Mouse (Mus musculus) heart, postnatal 36 days (tissue): Measurements from ENCODE around the gene Fryl. TPM values are rescaled to one million over a fixed set of nuclear protein-coding genes. Genes with fewer than 3 reads are reported as not detected.

Source experiments
- DNase-seq, 2 experiments: peaks; one replicate each; pipeline ENCODE4 v3.0.0; 2021 to 2022
- intact Hi-C: fragments of 180-260 bp; cut with DNase I; formaldehyde crosslinking; loops from one replicate; pipeline ENCODE4 v1.15.1; 2025
- total RNA-seq, 2 experiments: library from RNA; stranded (reverse); gene quantifications; 2 replicates each; pipeline ENCODE4 v1.2.3; 2021

Fryl gene
- total RNA-seq, 2 experiments from 2014 or later = 37.6 to 45.2 TPM

DNA sequence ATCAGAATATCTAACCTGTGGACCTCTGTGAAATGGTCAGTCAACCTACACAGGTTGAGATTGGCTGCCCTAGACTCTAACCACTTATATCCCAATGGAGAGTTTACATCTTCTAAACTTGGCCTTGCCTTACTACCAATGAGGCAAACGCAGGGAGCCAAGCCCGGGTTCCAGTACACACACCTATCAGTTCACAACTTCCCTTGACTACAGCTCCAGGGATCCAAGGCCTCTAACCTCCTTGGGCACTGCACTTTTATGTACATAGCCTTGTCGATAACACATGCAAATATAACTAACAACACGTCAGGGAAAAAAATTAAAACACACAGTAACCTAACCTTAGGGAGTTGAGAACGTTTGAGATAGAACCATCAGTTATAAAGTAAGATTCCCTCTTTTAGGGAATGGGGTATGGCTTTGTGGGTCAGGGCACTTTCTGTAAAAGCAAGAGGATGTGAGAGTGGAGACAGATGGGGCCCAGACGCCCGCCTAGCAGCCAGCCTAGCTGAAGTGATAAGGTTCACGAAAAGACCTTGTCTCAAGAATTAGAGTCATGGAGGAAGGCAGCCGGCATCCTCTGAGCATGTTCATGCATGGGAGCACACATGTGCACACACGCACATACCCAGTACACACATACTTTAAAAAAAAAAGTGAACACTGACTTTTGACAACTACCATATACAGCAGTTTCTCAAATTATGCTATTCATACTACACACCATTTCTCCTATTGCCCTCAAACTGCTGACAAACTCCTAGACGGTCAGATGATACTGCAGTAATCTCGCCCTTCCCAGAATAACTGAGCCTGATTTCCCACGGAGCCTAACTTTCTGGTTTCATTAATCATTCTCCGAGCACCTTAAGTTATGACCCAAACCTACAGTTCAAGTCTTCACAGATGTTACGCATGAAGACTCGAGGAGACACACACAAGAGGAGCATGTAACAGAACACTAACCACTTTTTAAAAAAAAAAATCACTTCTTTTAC is 55.7 kb downstream of the Fryl start:
- no peak for DNase-seq
- intact Hi-C loops = no loop called here

DNA sequence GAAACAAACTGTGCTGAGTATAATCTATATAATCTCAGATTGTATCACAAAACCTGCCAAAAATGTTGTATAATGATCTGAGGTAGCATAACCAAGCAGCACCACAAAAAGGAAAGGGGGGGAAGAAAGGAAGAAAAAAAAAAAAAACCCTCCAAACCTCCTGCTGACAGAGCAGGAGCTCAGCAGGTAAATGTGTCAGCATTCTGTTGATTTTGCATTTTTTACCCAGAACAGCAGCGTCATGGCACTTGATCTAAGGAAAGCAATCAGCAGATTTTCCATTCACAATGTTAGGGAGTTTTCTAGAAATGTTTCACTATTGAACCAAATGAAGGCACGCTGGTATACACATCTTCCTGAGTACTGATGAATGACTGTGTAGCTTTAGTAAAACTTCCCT is 56.8 kb downstream of the Fryl start:
- intact Hi-C loops = no loop called here

DNA sequence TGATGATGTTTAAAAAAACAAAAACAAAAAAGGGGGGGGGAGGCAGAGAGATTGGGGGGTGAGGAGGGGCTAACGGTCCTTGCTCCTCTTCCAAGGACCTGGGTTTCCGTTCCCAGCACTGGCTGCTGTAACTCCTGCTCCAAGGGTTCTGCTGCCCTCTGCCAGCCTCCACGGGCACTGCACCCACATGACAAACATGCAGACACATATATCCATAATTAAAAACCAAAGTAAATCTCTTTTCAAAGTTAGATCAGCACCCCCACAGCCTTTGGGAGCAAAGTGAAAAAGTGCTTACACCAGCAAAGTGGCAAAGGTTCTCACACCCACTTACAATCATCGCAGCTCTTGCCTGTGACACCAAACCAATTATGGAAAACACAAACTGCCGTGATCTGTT is 57.7 kb downstream of the Fryl start:
- no peak for DNase-seq
- intact Hi-C loops = no loop called here

More for the DNA sequence above, 56.8 kb downstream of the Fryl start:
- no peak for DNase-seq

DNA sequence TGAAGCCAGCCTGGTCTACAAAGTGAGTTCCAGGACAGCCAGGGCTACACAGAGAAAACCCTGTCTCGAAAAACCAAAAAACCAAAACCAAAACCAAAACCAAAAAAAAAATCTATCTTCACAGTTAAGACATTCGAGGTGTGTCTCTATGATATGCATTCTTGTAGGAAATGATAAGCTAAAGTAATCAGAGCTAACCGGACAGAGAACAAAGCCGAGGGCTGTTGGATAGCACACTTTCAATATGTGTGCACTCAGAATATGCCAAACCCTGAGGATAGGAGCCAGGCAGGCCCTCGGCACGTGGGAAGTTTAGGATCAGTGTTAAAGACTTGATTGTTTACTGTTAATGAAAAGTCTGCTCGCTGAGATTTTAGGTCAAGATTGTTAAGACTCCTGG is 58.6 kb downstream of the Fryl start:
- DNase-seq = no peak
- intact Hi-C loops = no loop called here

DNA sequence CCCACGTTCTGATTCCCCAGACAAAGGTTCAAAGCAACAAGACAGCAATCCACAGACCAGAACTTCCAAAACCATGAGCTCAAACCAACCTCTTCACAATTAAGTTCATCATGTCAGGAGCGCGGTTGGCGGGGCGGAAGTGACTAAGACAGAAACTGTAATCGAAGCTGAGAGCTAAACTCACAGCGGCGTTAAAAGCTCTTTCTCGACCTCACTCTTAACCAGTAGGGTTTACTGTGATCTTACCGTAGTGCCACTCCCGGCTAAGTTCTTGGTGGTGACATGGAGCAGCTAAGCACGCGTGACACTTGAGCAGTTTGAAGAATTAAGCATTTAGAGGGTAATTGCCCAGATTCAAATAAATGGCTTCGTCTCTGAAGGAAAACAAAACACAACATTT is 61.7 kb downstream of the Fryl start:
- intact Hi-C loops = no loop called here
- no peak for DNase-seq

DNA sequence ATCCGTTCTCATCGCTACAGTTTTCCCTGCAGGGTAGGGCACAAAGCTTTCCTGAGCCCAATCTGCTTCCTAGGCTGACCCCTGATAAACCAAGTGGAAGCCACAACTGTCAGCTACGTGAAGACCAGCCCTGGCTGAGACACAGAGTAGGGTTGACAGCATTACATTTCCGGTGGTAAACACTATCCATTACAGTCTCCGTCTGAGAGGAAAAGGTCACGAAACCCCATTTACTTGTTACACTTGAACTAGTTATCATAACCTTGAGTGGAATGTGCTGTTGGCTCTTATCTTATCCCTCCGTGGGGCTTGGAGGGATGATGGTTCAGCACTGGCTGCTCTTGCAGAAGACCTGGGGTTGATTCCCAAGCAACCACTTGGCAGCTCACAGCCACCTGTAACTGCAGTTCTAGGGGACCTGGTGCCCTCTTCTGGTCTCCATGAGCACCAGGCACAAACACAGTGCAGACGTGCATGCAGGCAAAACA is 62.3 kb downstream of the Fryl start:
- DNase-seq = no peak
- intact Hi-C loops = no loop called here

DNA sequence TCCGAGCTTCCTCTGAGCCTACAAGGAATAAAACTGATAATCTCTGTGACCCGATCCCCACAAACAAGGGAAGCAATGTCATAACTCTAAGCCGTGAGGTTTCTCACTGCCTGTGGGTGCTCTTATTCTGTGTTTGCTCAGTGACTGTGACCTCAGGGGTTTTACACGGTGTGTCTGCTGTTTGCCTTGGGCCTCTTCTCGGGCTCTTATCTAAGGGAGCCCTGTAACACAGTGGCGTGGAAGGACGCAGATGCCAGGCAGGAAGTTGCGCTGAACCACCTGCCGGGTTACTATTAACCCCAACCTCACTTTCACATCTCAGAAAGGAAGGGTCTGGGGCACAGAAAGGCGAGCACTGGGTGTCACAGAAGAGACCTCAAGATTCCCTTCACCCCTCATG is 62.8 kb downstream of the Fryl start:
- no peak for DNase-seq
- intact Hi-C loops = no loop called here

DNA sequence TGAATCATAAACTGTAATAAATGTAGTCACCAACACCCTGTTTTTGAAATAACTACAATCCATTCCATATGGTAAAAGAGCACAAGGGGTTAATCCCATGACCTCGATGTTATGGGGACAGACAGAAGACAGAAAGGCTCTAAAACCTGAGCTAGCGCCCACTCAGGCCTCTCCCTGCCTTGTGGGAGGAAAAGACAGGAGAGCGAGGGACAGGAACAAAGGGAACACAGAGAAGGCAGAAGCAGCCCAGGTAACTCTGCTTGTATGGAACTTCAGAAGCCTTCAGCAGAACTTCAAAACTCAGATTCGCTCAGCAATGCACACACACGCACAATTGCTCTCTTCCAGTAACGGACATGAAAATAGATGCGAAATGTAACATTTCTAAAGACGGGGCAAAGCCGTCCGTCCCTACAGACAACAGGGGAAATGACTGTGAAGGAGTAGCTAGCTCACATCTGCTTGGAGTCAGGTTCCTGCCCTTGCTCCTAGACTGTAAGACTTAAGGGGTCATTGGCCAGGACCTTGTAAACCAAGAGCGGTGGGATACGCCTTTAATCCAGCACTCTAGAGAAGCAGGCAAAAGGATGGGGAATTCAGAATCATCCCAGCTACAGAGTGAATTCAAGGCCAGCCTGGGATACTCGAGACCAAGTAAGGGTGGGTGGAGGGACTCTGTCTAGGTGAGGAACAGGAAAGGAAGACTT is 63.4 kb downstream of the Fryl start:
- intact Hi-C loops = no loop called here
- no peak for DNase-seq

DNA sequence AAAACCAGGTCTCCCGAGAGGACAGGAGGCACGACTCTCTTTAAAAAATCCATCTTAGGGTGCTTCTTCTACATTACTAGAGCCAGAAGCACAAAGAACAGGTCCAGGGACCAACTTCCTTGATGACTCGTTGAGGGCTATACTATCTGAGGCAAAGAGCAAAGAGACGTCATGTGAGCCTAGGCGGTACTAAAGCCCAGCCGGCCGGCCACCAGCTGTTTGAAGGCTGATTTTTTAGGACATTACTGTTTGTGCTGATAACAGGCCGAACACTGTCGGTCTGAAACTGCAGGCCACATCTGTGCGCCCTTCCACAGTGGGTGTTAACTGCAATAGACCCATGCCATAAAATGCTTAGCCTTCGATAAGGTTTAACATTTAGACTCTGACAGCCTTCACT is 64.7 kb downstream of the Fryl start:
- intact Hi-C loops = no loop called here

DNA sequence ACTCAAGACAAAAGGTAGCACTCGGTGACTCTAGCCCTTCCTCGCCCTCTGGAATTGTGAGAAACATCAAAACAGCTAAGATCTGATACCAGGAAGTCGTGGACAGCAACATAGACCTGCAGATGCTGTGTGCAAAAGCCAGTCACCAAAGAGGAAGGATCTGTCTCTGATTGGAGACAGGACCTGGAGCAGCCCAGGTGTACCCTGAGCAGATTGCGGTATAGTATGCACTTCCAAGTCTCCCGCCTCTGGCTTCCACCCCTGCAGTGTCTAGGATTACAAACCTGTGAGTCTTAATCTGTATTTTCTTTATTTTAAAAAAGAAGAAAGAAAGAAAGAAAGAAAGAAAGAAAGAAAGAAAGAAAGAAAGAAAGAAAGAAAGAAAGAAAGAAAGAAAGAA is 66.3 kb downstream of the Fryl start:
- intact Hi-C loops = no loop called here
- DNase-seq = no peak

More for the DNA sequence above, 64.7 kb downstream of the Fryl start:
- no peak for DNase-seq

DNA sequence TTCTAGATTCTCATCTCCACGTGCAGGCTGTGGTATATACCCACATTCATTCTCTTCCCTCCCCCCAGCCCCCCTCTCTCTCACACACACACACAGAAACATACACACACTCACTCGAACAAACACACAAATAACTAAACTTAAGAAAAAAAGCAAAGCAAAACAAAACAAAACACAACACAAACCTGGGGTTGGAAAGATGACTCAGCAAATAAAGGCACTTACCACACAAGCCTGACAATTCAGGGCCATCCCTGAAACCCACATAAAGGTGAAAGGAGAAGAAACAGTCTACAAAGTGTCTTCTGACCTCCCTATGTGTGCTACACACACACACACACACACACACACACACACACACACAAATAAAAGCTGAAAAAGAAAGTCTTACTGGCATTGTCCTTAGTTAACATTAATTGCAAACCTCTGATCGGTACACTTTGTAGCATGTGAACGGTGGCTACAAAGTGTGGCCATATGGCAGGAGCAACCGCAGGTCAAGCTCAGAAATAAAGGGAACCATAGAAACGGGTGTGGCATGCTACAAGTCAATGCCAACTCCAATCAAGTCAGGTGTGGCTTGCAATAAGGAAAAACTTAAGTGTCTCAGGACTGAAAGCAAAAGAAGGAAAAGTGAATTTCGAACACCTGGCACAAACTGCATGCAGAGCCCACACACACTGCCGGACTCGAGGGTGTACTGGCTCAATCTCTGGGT is 66.8 kb downstream of the Fryl start:
- DNase-seq = no peak
- intact Hi-C loops = no loop called here

DNA sequence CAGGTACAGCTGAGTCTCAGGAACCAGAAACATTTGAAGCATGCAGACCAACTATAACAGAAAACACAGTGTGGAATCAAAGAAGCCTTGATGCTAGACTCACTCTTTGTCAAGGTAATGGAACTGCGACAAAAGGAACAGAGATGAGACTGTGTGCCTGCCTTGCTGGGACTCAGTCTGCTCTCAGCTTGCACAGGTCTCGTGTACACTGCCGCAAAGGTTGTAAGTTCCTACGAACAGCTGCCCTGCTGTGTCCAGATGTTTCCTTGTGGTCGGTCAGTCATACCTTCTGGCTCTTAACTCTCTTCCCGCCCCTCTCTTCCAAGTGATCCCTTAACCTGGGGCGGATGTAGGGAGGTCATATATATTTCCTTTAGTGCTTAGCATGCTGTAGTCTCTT is 67.8 kb downstream of the Fryl start:
- intact Hi-C loops = no loop called here
- DNase-seq = no peak

DNA sequence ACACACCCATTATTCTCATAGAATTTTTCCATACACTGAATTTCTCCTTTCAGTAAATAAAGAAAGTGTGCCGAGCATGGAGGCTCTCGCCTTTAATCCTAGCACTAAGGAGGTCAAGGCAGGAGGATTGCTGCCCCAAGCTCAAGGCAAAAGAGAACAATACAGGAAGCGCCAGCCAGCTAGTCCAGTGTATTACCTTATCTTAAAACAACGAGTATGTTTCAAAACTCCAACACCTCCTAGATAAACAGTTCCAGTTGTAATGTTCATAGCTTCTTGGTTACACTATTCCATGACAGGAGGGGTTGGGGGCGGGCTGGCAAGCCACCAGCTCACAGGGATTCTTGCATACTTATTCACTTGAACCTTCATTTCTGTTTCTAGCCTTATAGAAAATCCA is 68.3 kb downstream of the Fryl start:
- DNase-seq = no peak
- intact Hi-C loops = no loop called here

DNA sequence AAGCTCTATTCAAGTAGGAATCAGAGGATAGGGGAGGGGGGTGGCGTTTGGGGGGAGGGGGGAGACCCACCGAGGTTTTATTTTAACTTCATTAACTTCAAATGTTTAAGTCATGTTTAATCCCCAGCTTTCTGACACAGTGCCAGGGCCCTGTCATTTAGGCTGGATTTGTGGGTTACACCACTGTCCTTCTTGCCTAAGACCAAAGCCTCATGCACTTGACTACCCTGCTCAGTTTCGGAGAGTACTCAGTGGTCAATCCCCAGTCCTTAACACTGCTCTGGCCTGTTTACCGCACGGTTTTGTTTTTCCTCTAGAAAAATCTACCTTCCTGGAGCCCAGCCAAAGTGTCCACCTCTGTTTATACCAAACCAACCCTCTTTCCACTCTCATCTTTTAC is 69.5 kb downstream of the Fryl start:
- DNase-seq = no peak
- intact Hi-C loops = no loop called here

DNA sequence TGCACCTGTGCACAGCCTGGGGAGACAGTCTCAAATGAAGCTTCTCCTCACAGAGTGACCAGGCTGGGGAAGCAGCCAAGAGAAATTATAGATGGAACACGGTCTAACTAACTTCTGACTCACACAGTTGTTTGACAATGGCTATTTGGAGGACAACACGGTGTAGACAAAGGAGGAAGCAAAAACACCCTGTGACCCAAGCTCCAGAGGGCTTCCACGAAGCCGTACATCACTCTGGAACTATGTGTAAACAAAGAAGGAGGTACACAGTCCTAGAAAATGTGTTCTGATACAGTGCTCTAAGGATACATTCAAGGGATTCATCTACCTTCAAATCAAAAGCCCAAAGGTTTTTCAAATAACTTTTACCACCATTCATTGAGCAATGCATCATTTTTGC is 71.0 kb downstream of the Fryl start:
- intact Hi-C loops = no loop called here
- DNase-seq = no peak

DNA sequence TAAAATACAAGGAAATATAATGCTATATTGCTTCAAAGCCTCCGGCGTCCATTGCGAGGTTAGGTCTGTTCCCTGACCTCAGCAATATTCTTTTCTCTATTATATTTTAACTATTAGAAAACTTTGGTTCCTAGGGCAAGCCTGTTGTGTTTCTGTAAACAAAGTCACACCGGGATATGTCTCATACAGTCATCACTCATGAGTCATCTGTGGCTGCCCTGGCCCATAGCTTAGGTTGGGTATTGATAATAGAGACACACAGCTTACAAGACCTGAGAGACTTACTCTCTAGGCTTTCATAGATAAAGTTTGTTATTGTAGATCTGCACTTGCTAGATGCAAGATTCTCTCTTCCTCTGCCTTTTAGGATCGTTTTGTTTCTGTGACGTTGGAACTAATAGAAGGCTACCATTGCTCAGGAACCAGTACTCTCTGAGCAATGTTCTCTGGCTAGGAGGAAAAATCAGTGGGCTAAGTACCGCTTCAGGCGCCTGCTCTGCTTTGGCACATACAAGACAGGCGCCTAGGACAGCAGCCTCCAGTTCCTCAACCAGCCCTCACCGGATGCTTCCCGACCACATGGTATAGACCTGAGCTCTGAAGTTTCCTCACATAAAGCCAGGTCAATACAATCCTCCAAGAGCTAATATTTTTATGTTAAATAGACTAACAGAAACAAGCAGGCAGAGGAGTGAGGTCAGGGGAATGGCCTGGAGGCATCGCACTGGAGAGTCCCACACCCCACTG is 73.5 kb downstream of the Fryl start:
- intact Hi-C loops = no loop called here
- DNase-seq = no peak

DNA sequence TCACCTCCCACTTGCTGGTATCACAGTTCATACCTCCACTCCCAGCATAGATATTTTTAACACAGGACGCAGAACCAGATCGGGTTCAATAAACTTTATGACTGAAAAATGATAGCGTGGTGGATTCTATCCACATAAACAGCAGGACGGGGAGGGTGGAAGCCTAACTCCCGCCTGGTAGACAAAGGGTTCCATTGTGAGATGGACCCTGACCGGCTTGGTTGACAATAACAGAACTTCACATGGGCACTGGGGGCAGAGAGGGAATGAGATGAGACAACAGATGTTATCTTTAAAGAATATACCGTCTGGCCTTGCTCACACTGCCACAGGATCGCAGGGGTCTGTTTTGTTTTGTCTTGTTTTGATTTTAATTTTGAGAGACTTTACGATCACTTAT is 74.2 kb downstream of the Fryl start:
- intact Hi-C loops = no loop called here
- no peak for DNase-seq

DNA sequence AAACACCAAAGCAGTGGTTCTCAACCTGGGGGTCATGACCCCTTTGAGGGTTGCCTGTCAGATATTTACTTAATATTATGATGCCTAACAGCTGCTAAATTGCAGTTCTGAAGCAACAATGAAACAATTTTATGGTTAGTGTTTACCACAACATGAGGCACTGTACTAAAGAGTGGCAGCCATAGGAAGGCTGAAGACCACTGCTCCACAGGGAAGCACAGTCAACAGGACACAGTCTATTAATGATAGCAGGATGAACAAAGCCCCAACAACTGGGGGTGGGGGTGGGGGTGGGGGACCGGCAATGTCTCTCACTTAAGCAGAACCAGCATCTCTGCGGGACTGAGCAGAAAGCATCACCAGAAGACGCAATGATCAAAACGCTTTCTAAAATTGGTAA is 80.1 kb downstream of the Fryl start:
- no peak for DNase-seq
- intact Hi-C loops = no loop called here

DNA sequence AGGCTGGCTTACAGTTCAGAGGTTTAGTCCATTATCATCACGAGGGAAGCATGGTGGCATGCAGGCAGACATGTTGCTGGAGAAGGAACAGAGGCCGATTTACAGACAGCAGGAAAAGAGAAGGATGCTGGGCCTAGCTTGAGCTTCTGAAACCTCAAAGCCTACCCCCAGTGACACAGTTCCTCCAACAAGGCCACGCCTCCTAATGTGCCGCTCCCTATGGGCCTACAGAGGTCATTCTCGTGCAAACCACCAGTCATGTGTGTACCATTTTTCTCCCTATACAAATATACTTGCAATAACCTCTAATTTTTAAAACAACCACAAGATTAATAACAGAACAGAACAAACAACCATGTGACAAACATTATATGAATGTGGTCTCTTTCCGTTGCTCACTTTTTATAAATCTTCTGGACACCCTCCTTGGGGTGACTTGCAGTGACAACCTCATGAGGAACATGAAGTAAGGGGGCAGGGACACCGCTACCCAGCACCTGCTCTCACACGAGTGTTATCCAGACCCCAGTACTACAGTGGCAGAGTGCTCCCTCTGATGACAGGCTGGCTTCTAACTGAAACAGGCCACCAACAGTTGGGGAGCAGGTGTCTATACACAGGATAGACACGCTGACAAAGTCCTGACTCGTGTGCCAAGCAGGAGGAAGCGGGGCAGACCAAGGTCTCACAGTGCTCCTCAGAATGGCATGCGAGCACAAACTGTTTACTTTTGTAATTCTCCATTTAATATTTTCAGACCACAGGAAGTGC is 80.9 kb downstream of the Fryl start:
- intact Hi-C loops = no loop called here
- no peak for DNase-seq
